Mouse (Mus musculus): Measurements from ENCODE around the gene Patl2.
"Not testable (repeated sequence)": the region's sequence is repeated elsewhere in the genome, so short reads cannot be mapped to it uniquely, and the experiment has no call there.

The Patl2 gene

DNA sequence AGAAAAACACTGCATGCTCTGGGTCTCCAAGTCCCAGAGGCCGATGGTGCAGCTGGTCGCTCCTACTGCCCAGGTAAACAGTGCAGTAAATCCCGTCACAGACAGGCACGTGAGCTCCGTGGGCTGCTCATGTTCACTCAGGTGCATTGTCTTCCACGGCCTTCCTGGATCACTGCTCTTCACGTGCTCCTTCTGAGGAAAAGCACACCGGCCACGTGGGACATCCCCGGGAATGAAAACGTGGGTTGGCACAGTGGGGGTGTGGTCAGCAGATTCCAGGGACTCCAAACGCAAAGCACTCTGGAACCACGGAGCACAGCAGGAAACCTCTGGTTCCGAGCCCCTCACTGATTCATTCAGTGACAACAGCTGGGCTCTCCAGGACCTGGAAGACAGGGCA is 77.9 kb downstream of the Patl2 start:
- peak overlapping the region; percentile 30; the same call in 1 of the 2 replicates for H3K4me3 ChIP-seq (replicated peaks; ENCODE audit: low read length)
- peaks cover 82% of the 10 kb centered on the region for H3K36me3 ChIP-seq (ENCODE audit: insufficient read depth, low read length)
- peaks cover 7% of the 10 kb centered on the region for H3K4me1 ChIP-seq (replicated peaks; ENCODE audit: low read depth, low read length)
- TF ChIP-seq CTCF (conservative IDR thresholded peaks at IDR 0.05; ENCODE audit: low read length) (no peak), NANOG (IDR thresholded peaks at IDR 0.05; ENCODE audit: borderline replicate concordance, low read length) (no peak), POU5F1 (IDR thresholded peaks at IDR 0.05; ENCODE audit: borderline replicate concordance, low read length) (no peak)
- H3K27me3 ChIP-seq (ENCODE audit: insufficient read depth, low read length), result no peaks in the 10 kb centered on the region
- H3K9me3 ChIP-seq (ENCODE audit: low read length), result no peaks in the 10 kb centered on the region

GRCm38 (mm10) chr2:122102070-122102469 is 83.9 kb downstream of the Patl2 start:
- TF ChIP-seq POU5F1 (IDR thresholded peaks at IDR 0.05; ENCODE audit: borderline replicate concordance, low read length), result no peak
- TF ChIP-seq NANOG (IDR thresholded peaks at IDR 0.05; ENCODE audit: borderline replicate concordance, low read length), result no peak
- peak; percentile 31; the same call in 1 of the 2 replicates for TF ChIP-seq CTCF (conservative IDR thresholded peaks at IDR 0.05; ENCODE audit: low read length)
- H3K9me3 ChIP-seq (ENCODE audit: low read length), result peaks cover 16% of the 10 kb centered on the region
- H3K4me3 ChIP-seq (replicated peaks; ENCODE audit: low read length), result no peak overlapping the region
- H3K36me3 ChIP-seq (ENCODE audit: insufficient read depth, low read length), result peaks cover 82% of the 10 kb centered on the region
- H3K4me1 ChIP-seq (replicated peaks; ENCODE audit: low read depth, low read length), result no peaks in the 10 kb centered on the region
- no peaks in the 10 kb centered on the region for H3K27me3 ChIP-seq (ENCODE audit: insufficient read depth, low read length)

- not testable (repeated sequence) for H3K27me3 ChIP-seq (ENCODE audit: insufficient read depth, low read length); H3K4me3 ChIP-seq (replicated peaks; ENCODE audit: low read length); H3K4me1 ChIP-seq (replicated peaks; ENCODE audit: low read depth, low read length)
- Histone ChIP-seq H3K9me3 (ENCODE audit: low read length) (peaks cover 16% of the 10 kb centered on the region), H3K36me3 (ENCODE audit: insufficient read depth, low read length) (peaks cover 94% of the 10 kb centered on the region)
These were observed 88.3 kb downstream of the Patl2 start for GRCm38 (mm10) chr2:122097686-122098085.

GRCm38 (mm10) chr2:122093844-122094243 is 92.1 kb downstream of the Patl2 start:
- TF ChIP-seq POU5F1 (IDR thresholded peaks at IDR 0.05; ENCODE audit: borderline replicate concordance, low read length) (no peak), NANOG (IDR thresholded peaks at IDR 0.05; ENCODE audit: borderline replicate concordance, low read length) (no peak), CTCF (conservative IDR thresholded peaks at IDR 0.05; ENCODE audit: low read length) (no peak)
- no peak overlapping the region for H3K4me3 ChIP-seq (replicated peaks; ENCODE audit: low read length)
- H3K27me3 ChIP-seq (ENCODE audit: insufficient read depth, low read length), result no peaks in the 10 kb centered on the region
- no peaks in the 10 kb centered on the region for H3K4me1 ChIP-seq (replicated peaks; ENCODE audit: low read depth, low read length)
- peaks cover 13% of the 10 kb centered on the region for H3K9me3 ChIP-seq (ENCODE audit: low read length)
- H3K36me3 ChIP-seq (ENCODE audit: insufficient read depth, low read length), result peaks cover 95% of the 10 kb centered on the region

DNA sequence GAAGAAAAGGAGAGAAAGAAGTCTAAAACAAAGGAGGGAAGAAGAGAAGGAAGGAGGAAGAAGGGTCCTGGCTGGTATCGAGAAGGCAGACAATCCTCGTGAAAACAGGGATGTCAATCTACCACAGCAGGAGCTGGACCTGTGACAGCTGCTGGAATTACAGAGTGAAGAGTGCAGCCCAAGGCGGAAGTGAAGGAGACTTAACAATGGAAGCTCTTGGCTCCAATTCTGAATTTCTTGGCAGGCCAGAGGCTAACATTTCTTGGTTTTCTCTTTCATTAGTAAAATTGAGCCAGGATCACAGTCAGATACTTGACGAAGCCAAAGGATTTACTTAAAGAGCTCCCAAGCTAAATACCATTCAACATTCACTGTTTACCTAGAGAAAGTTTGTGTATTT is 99.5 kb downstream of the Patl2 start:
- Histone ChIP-seq H3K4me3 (replicated peaks; ENCODE audit: low read length) (no peak overlapping the region), H3K36me3 (ENCODE audit: insufficient read depth, low read length) (peaks cover 92% of the 10 kb centered on the region), H3K9me3 (ENCODE audit: low read length) (no peaks in the 10 kb centered on the region), H3K4me1 (replicated peaks; ENCODE audit: low read depth, low read length) (no peaks in the 10 kb centered on the region; the same call in 1 of the 2 replicates), H3K27me3 (ENCODE audit: insufficient read depth, low read length) (no peaks in the 10 kb centered on the region)
- TF ChIP-seq CTCF (conservative IDR thresholded peaks at IDR 0.05; ENCODE audit: low read length) (no peak), POU5F1 (IDR thresholded peaks at IDR 0.05; ENCODE audit: borderline replicate concordance, low read length) (no peak), NANOG (IDR thresholded peaks at IDR 0.05; ENCODE audit: borderline replicate concordance, low read length) (no peak)

DNA sequence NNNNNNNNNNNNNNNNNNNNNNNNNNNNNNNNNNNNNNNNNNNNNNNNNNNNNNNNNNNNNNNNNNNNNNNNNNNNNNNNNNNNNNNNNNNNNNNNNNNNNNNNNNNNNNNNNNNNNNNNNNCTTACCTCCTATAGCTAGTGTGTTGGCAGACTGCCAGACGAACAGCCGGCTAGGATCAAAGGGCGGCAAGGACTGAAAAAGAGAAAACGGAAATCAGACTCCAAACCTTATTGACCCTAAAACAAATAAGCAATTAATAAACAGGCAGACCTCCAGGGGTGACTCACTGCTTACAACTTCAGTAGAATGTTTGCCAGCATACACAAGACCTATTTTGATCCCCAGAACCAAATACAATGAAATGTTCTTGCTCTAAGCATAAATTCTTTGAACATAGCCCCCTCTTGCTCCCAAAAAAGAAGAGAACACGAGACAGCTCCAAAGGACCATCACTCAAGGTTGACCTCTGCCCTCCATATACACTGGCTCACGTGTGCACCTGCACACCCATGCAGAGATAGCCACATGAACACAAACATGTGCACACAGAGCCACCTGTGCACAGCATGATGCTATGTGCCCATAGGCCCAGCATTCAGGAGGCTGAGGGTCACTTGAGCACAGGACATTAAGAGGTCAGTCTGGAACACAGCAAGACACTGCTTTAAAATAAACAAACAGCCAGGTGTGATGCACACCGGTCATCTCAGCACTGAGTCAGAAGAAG is 104.1 kb downstream of the Patl2 start:
- Histone ChIP-seq H3K27me3 (ENCODE audit: insufficient read depth, low read length) (no peaks in the 10 kb centered on the region), H3K36me3 (ENCODE audit: insufficient read depth, low read length) (peaks cover 88% of the 10 kb centered on the region)
- TF ChIP-seq NANOG (IDR thresholded peaks at IDR 0.05; ENCODE audit: borderline replicate concordance, low read length) (no peak), CTCF (conservative IDR thresholded peaks at IDR 0.05; ENCODE audit: low read length) (no peak), POU5F1 (IDR thresholded peaks at IDR 0.05; ENCODE audit: borderline replicate concordance, low read length) (no peak)

More for the DNA sequence above, 104.1 kb downstream of the Patl2 start:
- Histone ChIP-seq H3K4me3 (replicated peaks; ENCODE audit: low read length) (no peak overlapping the region), H3K9me3 (ENCODE audit: low read length) (no peaks in the 10 kb centered on the region), H3K4me1 (replicated peaks; ENCODE audit: low read depth, low read length) (no peaks in the 10 kb centered on the region; the same call in 1 of the 2 replicates)
